Mouse (Mus musculus) mature B cell (primary cell): ENCODE data around the gene Ada.

Experiments
- in situ Hi-C: fragments of 300-500 bp; cut with MboI; formaldehyde crosslinking; loops from 2 replicates; pipeline ENCODE4 v1.14.3; 2019

Gene Ada

DNA sequence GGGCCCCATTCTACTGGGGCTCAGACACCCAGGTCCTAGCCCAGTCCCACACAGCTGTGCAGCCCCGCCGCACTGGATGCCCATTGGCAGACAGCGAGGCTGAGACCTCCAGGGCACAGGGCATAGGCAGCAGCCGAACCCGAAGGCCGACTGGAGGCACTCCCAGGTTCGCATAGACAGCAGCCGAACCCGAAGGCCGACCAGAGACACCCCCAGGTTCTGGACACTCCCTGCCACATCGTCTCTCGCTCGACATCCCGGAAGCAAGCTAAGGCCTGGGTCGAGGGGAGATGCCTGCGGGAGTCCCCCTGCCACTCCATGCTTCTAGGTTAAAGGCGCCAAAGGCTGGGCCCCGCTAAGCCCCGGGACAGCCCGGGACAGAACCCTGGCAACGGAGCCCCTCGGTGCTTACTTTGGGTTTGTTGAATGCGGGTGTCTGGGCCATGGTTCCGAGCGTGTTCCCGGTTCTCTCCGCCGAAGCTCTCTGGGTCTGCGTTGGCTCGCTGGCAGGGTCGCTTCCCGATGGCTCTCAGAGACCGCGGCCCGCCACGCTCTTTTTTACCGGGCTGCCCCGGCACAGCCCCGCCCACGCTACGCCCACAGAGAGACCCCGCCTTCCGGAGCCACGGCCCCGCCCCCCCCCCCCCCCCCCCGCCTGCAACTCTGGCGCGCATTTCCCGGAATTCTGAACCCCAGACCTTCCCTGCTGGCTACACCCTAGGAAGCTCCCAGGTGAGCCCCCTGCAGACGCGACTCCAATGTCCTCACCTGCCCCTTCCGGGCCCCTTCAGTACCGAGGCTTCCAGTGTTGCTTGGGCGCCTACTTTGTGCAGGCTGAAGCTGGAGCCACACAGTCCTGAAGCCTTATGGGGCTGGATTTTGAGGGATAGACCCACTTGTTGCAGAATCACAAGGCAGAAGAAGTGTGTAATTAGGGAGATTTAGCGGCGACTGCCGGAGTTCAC is at the start of gene Ada:
Gene Ada (minus strand): TSS at position 593 of the 965 bp plus-strand sequence.
- in situ Hi-C loops = no loop called here

DNA sequence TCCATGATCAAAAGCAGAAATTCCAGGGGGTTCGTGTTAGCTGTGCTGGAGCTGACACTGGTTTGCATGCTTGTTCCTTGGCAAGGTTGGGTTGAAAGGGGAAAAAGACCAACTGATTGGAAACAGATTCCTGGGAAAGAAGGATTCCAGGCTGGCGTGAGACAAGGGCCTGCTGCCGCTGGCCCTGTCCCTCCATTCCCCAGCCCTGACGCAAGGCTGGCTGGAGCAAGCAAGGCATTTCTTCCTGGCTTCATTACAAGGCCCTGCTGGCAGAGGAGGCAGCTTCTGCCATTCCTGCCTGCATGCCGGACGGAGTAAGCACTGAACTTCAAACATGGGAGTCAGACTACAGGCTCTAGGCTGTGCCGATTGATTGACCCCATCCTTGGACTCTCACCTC is 48.4 kb upstream of the Ada start:
- in situ Hi-C loops = no loop called here

DNA sequence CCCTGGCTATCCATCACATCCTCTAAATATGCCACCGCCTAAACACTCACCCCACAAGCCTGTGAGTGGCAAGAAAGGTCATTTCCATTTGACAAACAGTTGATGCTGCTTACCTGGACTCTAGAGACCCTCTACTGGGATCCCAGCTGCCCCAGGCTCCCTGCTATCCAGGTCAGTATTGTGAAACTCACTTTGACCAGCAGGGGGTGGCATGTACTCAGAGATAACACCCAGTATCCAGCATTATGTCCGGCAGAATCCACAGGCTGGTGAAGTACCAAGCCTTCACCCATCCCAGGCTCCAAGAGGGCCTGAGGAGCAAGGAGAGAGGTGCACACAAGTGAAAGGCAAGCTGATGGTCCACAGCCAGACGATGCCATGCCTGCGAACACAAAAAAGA is 38.4 kb upstream of the Ada start:
- in situ Hi-C loops = no loop called here

DNA sequence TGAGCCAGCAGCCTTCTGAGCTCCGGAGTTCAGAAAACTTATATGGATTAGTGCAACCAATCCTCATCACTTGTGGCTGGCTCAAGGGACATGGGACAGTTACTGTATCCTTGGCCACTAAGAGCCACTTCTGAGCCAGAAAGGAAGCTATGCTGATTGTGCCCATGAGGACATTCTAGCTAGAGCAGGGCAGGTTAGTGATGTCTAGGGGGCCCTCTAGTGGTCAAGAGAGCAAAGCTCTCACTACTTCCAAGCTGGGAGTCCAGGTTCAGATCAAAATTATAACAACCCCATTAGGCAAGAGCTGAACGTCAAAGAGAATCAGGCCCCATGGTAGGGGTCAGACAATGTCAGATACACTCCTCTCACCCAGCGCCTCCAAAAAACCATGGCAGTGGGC is 37.7 kb upstream of the Ada start:
- in situ Hi-C loops = no loop called here

DNA sequence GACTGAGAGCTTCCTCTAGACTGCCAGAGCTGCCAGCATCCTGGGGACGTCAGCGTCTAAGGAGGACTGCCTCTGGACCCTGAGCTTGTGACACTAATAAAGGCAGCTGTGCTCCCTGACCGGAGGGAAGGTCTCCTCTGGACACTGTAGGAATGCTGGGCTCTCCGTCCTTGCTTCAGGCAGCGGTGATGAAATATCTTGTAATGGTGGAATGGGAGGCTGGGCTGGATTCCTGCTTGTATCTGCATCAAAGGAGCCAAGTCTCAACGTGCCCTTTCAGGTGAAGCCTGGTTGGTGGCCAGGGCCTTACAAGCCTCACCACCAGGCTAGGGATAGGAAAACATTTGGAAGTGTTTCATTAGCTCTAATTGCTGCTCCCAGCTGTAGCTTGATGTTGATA is 37.0 kb upstream of the Ada start:
- in situ Hi-C loops = no loop called here

DNA sequence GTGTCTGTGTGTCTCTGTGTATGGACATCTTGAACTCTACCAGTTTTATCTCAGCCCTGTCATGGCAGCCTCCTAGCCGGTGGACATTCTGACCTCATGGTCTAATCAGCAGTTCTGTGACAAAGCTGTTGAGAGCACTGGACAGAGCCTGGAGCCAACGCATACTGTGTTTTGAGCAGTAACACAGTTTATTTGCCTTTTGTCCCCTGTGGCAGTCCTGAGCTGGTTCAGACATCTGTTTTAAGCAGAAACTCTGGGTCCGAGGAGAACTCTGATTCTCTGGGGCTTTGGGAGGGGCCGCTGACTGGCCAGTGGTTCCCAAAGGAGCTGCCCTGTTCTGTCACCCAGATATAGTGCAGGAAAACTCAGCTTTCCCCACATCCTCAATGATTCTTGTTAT is 33.9 kb upstream of the Ada start:
- in situ Hi-C loops = no loop called here

DNA sequence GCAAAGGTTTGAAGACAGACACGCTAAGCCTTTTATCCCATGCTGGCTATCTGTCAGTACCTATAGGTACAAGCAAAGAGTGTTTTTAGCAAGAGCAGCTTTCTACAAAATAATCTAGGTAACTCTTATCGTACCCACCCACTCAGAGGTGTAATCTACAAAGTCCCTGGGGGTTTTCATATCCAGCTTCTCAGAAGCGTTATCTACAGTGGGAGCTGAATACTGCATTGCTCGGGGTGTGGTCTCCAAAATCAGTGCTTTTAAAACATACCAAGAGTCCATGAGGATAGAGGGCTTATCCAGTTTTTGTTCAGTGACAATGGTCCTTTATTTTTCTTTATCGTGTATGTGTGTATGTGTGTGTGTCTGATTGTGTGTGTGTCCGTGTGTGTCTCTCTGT is 33.3 kb upstream of the Ada start:
- in situ Hi-C loops = no loop called here

DNA sequence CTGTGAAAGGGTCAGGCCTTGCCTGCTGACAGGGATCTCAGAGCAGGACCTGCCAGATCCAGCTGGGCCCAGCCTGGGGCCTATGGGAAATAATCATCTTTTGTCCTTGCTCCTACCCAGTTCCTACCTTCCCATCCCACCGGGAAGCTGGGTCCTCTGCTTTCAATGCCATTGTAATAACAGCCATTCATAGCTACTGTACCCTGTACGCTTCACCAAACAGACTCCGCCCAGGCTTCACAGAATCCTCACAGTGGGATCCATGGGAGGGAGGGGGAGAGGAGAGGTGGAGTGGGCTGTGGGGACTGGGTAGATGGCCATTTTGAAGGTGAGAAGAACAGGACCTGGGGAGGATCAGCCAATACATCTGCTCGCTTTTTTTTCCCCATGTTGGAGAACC is 28.9 kb upstream of the Ada start:
- in situ Hi-C loops = no loop called here

DNA sequence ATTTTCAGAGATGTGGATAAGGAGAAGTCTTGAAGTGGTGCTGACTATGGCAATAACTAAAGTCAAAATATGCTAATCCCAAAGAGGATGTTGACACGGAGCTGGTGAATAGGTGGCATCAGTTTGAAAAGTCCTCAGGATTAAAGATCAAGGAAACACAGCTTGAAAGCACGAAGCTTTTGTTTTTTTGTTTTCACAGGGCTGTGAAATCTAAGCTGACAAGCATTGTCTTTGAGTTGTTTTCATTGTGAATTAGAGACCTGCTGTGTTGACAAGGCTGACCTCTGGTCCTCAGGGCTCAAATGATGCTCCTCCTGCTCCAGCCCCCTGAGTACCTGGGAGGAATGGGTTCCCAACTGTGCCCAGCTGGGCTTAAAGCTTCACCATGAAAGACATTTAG is 27.0 kb upstream of the Ada start:
- in situ Hi-C loops = no loop called here

DNA sequence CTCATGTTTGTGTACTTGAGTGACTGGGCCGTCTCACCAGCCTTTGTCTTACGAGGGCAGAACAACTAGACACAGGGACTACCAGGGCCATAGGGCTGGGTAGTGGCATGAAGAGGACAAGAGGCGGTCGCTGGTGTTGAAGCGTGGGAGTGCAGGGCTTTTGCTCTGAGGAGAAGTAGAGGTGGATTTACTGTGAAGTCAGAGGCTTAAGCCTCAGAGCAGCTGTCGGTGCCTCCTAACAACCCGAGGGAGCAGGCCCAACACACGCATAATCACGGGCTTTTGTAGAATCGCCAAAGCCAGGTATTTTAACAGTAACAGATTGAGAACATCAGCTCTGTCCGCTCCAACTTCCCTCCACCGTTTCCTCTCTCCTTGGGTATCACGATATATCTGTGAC is 26.6 kb upstream of the Ada start:
- in situ Hi-C loops = no loop called here

DNA sequence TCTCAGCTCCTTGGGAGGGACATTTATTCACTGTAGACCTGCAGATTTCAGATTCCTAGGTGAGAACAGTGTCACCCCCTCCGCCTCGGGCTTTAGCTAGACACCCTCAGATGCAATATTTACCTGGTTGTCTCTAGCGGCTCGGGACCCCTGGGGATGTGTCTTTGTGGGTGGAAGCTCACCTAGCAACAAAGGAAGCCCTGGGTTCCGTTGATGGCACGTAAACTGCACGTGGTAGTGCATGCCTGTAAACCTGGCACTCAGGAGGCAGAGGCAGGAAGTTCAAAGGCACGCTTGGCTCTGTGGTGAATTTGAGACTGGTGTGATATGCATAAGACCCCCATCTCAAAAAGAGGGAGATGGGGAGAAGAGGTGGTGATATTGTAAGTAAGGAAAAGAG is 20.7 kb upstream of the Ada start:
- in situ Hi-C loops = no loop called here

DNA sequence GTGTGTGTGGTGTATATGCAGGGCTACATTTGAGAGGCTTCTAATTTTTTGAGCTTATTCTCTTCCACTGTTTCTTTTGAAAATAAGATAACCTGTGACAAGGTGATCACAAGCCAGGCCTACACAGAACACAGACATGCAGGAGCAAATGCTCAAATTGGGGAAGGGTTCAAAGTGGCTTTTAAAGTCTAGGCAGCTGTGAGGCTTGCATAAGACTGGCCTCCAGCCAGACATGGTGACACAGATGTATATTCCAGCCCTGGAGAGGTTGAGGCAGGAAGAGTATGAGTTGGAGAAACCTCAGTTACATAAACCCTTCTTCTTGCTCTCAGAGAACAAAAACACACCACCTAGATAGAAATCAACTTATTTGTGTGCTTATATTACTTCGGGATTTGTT is 16.9 kb upstream of the Ada start:
- in situ Hi-C loops = no loop called here

DNA sequence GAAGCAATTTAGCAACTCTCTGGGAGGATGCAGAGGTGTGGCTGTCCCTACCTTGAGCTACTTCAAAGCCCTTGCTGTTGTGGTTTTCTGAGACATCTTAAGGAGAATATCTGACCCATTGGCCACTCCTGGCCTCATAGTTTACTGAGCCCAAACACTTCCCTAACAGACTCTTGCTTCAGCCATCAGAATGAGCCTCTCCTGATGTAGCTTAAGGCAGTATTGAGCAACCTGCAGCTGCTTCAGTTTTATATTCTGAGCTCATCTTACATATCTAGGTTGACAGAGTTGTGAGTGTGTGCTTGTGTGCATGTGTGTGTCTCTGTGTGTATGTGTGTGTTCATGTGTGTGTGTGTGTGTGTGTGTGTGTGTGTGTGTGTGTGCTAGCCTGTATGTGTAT is 16.2 kb upstream of the Ada start:
- in situ Hi-C loops = no loop called here

DNA sequence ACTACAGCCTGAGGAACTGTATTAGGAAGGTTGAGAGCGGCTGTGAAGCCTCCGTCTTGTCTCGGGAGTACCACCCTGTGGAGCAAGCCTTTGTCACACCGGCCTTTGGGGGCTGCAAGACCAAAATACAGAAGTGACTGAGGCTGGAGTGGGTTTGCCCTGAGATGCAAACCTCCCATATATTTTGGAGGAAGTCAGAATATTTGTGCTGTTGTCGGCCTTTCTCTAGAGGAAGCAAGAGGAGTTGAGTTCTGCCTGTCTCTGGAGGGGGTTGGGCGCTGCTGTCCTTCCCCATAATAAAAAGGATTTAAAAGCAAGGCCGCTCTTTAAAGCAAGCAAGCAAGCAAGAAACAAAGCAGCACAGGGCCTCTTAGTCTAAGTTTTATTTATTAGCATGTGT is 11.4 kb upstream of the Ada start:
- in situ Hi-C loops = no loop called here

DNA sequence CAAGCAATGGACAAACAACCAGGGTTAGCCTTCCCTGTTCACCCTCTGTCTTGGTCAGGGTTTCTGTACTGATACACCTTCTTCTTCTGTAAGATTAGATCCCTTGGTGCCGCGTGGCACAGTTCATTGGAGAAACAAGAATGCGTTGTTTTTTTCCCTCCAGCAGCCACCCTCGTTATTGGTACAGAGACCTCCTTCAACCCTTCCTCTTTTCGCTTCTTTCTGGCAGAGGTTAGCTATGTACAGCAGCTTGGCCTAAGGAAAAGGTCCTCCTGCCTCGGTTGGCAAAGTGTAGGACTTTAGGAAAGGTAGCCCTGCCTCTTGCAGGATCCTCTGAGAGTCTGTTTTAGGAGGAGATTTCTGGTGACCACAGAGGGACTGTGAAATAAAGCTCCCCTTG is 10.6 kb upstream of the Ada start:
- in situ Hi-C loops = no loop called here

DNA sequence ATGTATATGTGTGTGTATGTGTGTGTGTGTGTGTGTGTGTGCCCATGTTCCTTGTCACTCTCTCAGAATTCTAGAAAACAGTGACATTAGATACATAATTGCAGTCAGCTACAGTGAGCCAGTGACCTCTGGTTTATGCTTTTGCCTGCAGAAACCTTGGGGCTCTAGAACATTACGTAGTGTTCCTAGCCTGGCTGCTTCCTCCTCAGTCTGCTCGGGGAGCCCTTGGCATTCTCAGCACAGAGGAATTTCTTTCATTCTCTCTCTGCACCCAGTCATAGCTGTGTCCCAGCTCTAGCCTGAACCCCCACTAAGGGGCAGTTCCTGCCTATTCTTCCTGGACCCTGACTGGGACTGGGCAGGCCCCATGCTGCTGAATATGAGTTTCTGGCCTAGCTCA is 8.1 kb upstream of the Ada start:
- in situ Hi-C loops = no loop called here

DNA sequence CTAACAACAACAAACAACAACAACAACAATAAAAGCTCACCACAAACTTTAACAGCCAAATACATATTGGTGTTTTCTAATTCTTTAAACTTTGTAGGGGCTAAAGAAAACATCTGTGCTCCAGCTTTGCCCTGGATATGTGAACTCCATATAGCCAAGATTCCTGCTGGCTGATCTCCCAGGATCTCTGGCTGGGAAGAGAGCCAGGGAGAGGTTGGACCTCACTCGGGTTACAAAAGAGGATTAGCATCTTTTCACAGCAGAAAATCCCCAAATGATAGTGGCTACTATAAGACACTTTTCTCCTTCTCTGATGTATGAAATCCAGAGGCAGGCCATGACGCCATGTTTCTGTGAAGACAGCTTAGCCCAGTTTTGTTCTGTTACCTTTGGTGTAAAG is 6.7 kb upstream of the Ada start:
- in situ Hi-C loops = no loop called here

DNA sequence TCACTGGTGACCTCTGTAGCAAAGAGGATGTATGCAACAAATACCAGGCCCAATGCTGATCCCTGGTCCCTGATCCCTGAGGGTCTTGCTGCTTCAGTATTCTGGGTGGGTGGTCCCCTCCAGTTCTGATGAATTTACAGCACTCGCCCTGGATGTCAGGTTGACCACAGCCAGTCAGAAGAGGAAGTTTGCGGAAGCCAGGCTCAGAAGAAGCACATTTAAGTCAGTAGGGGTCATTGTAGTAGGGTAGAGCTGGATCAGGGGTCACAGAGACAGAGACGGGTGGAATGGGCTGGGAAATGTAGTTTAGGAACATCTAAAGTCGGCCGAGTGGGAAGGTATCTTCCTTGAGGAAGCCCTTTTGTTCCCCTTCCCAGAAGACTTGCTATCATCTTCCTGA is 4.2 kb upstream of the Ada start:
- in situ Hi-C loops = no loop called here

DNA sequence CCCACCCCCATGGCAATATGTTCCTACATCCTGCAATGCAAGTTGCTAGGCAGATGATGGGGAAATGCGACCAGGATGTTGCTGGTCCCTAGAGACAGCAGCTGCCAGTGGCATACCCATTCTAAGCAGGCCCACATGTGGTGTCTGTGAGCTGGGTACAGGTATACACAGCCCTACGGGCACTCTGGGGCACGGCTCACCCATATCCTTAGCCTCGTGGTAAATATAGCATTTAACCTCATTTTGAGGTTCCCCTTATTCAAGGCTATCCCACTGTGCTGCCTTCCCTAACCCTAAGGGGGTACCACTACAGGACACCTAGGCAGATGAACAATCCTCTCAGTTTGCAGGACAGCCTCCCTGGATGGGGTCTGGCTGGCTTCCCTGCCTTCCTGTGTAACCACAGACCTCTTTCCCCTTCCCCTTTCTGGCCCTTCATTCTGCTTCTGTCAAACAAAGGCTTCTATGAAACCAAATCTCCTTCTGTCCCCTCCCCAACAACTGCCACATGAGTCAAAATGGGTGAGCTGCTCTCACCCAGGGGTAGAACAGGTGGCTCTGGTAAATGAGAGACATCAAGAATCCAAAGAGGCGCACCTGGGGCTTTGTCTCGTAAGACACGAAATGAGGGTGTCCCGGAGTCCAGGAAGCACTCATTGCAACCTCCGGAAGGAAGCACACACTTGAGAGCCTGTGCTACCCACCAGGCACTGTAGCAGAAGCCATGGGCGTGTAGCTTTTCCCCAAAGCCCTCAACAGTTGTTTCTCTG is 5.1 kb downstream of the Ada start:
- in situ Hi-C loops = no loop called here

DNA sequence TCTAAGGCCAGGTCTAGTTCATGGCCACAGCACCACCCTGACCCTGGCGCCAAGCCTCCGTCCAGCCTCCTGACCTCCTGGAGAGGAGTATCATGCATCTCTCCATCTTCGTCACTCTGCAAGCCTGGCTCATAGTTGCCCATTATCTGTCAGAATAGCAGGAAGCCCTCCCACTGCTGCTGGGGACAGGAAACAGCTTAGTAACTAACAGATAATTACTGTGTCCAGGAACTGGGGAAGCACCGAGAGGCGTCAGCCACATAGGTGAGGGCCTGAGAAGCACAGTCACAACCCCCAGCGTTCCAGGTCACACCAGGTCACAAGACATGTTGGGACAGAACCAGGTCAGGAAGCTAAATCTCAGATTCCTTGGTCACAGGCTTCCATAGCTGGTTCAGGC is 6.7 kb downstream of the Ada start:
- in situ Hi-C loops = no loop called here

DNA sequence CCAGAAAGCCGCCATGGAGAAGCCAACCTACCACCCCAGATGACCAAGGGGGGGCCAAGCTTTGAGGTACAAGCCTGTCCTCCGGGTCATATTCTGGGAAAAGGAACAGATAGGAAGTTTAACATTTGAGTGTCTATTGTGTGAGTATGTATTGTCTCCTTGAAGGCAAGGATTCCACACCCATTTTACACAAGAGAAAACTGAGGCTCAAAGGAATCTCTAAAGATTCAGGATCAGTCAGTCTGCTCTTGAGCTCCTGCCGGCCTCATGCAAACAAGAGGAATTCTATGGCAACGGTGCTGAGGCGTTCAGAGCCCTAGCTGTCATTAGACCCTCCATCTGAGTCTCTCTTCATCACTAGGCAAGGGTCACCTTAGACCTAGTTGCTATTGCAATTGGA is 7.4 kb downstream of the Ada start:
- in situ Hi-C loops = no loop called here

DNA sequence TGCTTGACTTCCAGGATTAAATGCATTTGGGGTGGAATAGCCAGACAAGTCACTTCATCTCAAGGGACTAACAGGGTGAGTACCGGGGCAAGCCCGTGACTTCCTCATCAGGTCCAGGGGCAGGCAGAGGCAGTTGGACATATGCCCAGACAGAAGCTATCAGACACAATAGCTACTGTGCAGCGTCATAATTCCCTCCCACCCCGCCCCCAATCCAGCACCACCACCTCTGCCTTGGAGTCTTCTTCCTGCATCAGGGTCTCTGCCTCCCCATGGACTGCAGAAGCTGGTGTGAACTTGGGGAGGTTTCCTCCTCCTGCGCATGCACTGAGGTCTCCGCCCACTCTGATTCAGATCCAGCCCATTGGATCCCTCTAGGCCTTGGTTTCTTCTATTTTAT is 14.1 kb downstream of the Ada start:
- in situ Hi-C loops = no loop called here

DNA sequence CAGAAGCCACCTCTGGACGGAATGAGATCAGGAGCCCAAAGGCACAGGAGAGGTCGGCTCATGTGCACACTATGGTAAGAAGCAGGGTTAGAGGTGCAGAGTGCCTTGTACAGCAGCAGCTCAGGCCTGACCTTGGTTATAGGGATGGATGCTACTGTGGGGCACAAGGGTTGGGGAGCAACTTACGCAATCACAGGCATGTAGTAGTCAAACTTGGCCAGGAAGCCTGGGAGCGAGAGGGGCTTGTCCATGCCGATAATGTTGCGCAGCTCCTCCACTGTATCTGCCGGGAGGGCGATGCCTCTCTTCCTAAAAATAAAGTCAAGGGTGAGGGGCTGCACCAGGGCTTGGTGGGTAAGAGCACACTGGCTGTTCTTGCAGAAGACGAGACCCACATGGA is 14.9 kb downstream of the Ada start:
- in situ Hi-C loops = no loop called here
